In the genomic region with DNA sequence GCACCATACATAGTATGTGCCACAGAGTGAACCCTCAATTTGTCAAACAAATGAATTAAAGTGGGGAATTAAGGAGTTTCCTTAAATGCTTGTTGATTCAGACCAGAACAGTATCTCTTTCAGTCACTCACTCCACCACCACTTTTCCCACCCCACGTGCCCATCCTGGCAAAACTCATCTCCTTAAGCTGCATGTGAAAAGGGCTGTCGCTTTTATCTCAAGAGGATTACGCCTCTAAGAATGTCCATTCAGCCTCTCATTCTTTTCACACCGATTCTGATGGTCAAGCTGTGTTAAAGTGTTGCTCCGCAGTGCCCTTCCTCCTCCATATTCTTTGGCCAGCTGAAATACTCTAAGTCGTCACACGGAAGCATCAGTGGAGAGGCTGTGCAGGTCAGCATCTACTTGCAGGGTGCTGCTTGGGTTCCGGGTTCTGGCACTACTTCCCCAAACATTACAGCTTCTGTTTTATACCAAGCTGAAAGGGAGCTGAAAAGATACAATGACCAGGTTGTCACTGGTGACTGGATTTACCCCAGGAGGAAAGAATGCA, we compare ENCODE assay signal across 23 mouse cellular contexts.
DNase-seq lines count a peak whose midpoint lies in the region; ATAC-seq and TF ChIP-seq lines count a peak whose summit lies in the region.
"Had no signal": no experiment of that assay in that cellular context is flagged by ENCODE, and none has a peak within 500 bp of the region (broad histone marks: within the 10 kb centered on the region; RNA-seq: fewer than 3 reads in every experiment).

No protein-coding gene starts in this region.

- ATAC-seq in heart, embryonic 12.5 days (ENCODE audit: insufficient number of reproducible peaks, low FRiP score) = no peak
- ATAC-seq in midbrain, embryonic 11.5 days (ENCODE audit: low FRiP score) = peak; percentile 68
- ATAC-seq in midbrain, embryonic 13.5 days = no peak; the same call in 1 of the 2 replicates
- ATAC-seq: forebrain, embryonic 14.5 days; hindbrain, postnatal 0 days had no signal

- 25% methylated on average over 8 of the region's 8 CpGs for WGBS in heart, embryonic 12.5 days
- WGBS in midbrain, embryonic 11.5 days = 9% methylated on average over 8 of the region's 8 CpGs
- 4% methylated on average over 8 of the region's 8 CpGs for WGBS in midbrain, embryonic 13.5 days

- intact Hi-C loops in heart, postnatal 36 days (cut with DNase I) = no loop called here

- no peak for TF ChIP-seq CTCF in brain, embryonic 14.5 days (IDR thresholded peaks at IDR 0.05; ENCODE audit: borderline replicate concordance, extremely low read depth, insufficient read depth, insufficient read length)

- H3K4me3 ChIP-seq in heart, embryonic 12.5 days = no peak overlapping the region
- no peak overlapping the region for H3K4me3 ChIP-seq in midbrain, embryonic 11.5 days (ENCODE audit: low read depth, low read length)
- no peak overlapping the region for H3K4me3 ChIP-seq in midbrain, embryonic 13.5 days (replicated peaks)
- H3K4me3 ChIP-seq: embryonic facial prominence, embryonic 15.5 days; erythroblast, embryonic 14.5 days; forebrain, embryonic 10.5 days; gastrocnemius, adult 2 months; heart, embryonic 15.5 days; hindbrain, embryonic 13.5 days had no signal

- no peak overlapping the region for H3K9ac ChIP-seq in heart, embryonic 12.5 days
- no peak overlapping the region for H3K9ac ChIP-seq in midbrain, embryonic 11.5 days (ENCODE audit: low read length)
- H3K9ac ChIP-seq in midbrain, embryonic 13.5 days (replicated peaks) = no peak overlapping the region
- H3K9ac ChIP-seq: embryonic facial prominence, embryonic 15.5 days; heart, embryonic 15.5 days; hindbrain, embryonic 13.5 days had no signal

- no peak for DNase-seq in heart, postnatal 36 days
- DNase-seq in midbrain, embryonic 11.5 days (ENCODE audit: low spot score, missing footprints) = peak; percentile 90
- peak; percentile 25 for DNase-seq in brain, embryonic 14.5 days (ENCODE audit: low read depth)
- DNase-seq in embryo, embryonic 10.5 days (ENCODE audit: low spot score) = peak; percentile 22
- no peak for DNase-seq in urinary bladder, adult 18-20 months (ENCODE audit: low spot score in 2 of 2)
- DNase-seq: adrenal gland, adult 2 months; adrenal gland, postnatal 36 days; cerebellum, adult 11 months; cerebellum, adult 8-10 months; cerebellum, postnatal 14 days; gastrocnemius, adult 2 months; gastrocnemius, postnatal 25 days; heart, postnatal 14 days; kidney, adult 11 months had no signal

- peak overlapping the region; percentile 41 for H3K4me2 ChIP-seq in heart, embryonic 12.5 days
- H3K4me2 ChIP-seq in midbrain, embryonic 11.5 days = no peak overlapping the region
- no peak overlapping the region for H3K4me2 ChIP-seq in midbrain, embryonic 13.5 days (replicated peaks)
- H3K4me2 ChIP-seq: embryonic facial prominence, embryonic 15.5 days; heart, embryonic 15.5 days; hindbrain, embryonic 13.5 days had no signal

- H3K27ac ChIP-seq in heart, embryonic 12.5 days (ENCODE audit: poor library complexity, severe bottlenecking) = no peak overlapping the region
- no peak overlapping the region for H3K27ac ChIP-seq in midbrain, embryonic 11.5 days (ENCODE audit: low read depth, low read length)
- no peak overlapping the region for H3K27ac ChIP-seq in midbrain, embryonic 13.5 days
- H3K27ac ChIP-seq: embryonic facial prominence, embryonic 15.5 days; forebrain, embryonic 10.5 days; gastrocnemius, adult 2 months; heart, embryonic 15.5 days; hindbrain, embryonic 13.5 days; hindbrain, postnatal 0 days had no signal

- no peaks in the 10 kb centered on the region for H3K27me3 ChIP-seq in heart, embryonic 12.5 days (replicated peaks)
- H3K27me3 ChIP-seq in midbrain, embryonic 11.5 days (ENCODE audit: control insufficient read depth, insufficient read depth, low read length) = peaks cover 77% of the 10 kb centered on the region
- H3K27me3 ChIP-seq in midbrain, embryonic 13.5 days = peaks cover 92% of the 10 kb centered on the region
- H3K27me3 ChIP-seq: embryonic facial prominence, embryonic 15.5 days; heart, embryonic 15.5 days had no signal

- H3K4me1 ChIP-seq in heart, embryonic 12.5 days (replicated peaks) = peaks cover 9% of the 10 kb centered on the region
- H3K4me1 ChIP-seq in midbrain, embryonic 11.5 days (ENCODE audit: control insufficient read depth, insufficient read depth, low read length) = peaks cover 11% of the 10 kb centered on the region
- peaks cover 12% of the 10 kb centered on the region; the same call in 1 of the 2 replicates for H3K4me1 ChIP-seq in midbrain, embryonic 13.5 days (replicated peaks)
- H3K4me1 ChIP-seq: embryonic facial prominence, embryonic 15.5 days; heart, embryonic 15.5 days; hindbrain, embryonic 13.5 days had no signal

- H3K9me3 ChIP-seq in heart, embryonic 12.5 days (replicated peaks) = no peaks in the 10 kb centered on the region
- H3K9me3 ChIP-seq in midbrain, embryonic 11.5 days (ENCODE audit: control insufficient read depth, low read length) = no peaks in the 10 kb centered on the region
- no peaks in the 10 kb centered on the region for H3K9me3 ChIP-seq in midbrain, embryonic 13.5 days
- H3K9me3 ChIP-seq: embryonic facial prominence, embryonic 15.5 days; forebrain, embryonic 10.5 days; heart, embryonic 15.5 days; hindbrain, embryonic 13.5 days had no signal

- no peaks in the 10 kb centered on the region for H3K36me3 ChIP-seq in heart, embryonic 12.5 days
- H3K36me3 ChIP-seq in midbrain, embryonic 11.5 days (ENCODE audit: control insufficient read depth, insufficient read depth, low read length) = no peaks in the 10 kb centered on the region
- H3K36me3 ChIP-seq in midbrain, embryonic 13.5 days = no peaks in the 10 kb centered on the region
- H3K36me3 ChIP-seq: embryonic facial prominence, embryonic 15.5 days; forebrain, embryonic 10.5 days; heart, embryonic 15.5 days; hindbrain, embryonic 13.5 days had no signal

- no peak for TF ChIP-seq POLR2A in brain, embryonic 14.5 days (IDR thresholded peaks at IDR 0.05; ENCODE audit: borderline replicate concordance, extremely low read depth, insufficient read depth, insufficient read length, poor library complexity, severe bottlenecking)

Comparison
In these comparisons a context has a peak if more than half of its experiments do, and no peak if none do; other contexts are left out.
1. DNase-seq: peak in midbrain, embryonic 11.5 days (single experiment), brain, embryonic 14.5 days (single experiment) and embryo, embryonic 10.5 days (single experiment); none in heart, postnatal 36 days (0 of 2) and urinary bladder, adult 18-20 months (0 of 2).